ENCODE assay signal across 23 mouse cellular contexts in genomic region chr10:124731219-124731836, GRCm38 (mm10).
DNase-seq lines count a peak whose midpoint lies in the region; ATAC-seq and TF ChIP-seq lines count a peak whose summit lies in the region.
"Had no signal": no experiment of that assay in that cellular context is flagged by ENCODE, and none has a peak within 500 bp of the region (broad histone marks: within the 10 kb centered on the region; RNA-seq: fewer than 3 reads in every experiment).

No protein-coding gene starts in this region.

- WGBS in intestine, embryonic 15.5 days = 65% methylated on average over 7 of the region's 7 CpGs
- 49% methylated on average over 7 of the region's 7 CpGs for WGBS in intestine, postnatal 0 days
- 70% methylated on average over 7 of the region's 7 CpGs for WGBS in intestine, embryonic 16.5 days
- 56% methylated on average over 7 of the region's 7 CpGs for WGBS in liver, embryonic 16.5 days (ENCODE audit: insufficient replicate concordance)
- WGBS in stomach, postnatal 0 days = 56% methylated on average over 7 of the region's 7 CpGs
- WGBS in kidney, adult 2 months = 74% methylated on average over 7 of the region's 7 CpGs

- 0 out of 2 replicates have a peak, but pooled peaks have one; percentile 47 for ATAC-seq in intestine, embryonic 15.5 days
- ATAC-seq in intestine, postnatal 0 days = no peak
- peak; percentile 56; the same call in 1 of the 2 replicates for ATAC-seq in intestine, embryonic 16.5 days
- ATAC-seq in liver, embryonic 16.5 days (ENCODE audit: low read depth) = peak; percentile 51; the same call in 1 of the 2 replicates
- ATAC-seq in stomach, postnatal 0 days (ENCODE audit: low FRiP score, low TSS enrichment) = peak; percentile 45; the same call in 1 of the 2 replicates
- ATAC-seq: activated CD4-positive, CD25-positive, alpha-beta regulatory T cell, adult 4 months; forebrain, embryonic 13.5 days; forebrain, embryonic 16.5 days had no signal

- no peaks in the 10 kb centered on the region for H3K36me3 ChIP-seq in intestine, embryonic 15.5 days
- H3K36me3 ChIP-seq in intestine, postnatal 0 days (ENCODE audit: control insufficient read depth, insufficient read depth) = no peaks in the 10 kb centered on the region
- no peaks in the 10 kb centered on the region for H3K36me3 ChIP-seq in intestine, embryonic 16.5 days (ENCODE audit: control insufficient read depth, insufficient read depth, low read length)
- no peaks in the 10 kb centered on the region for H3K36me3 ChIP-seq in liver, embryonic 16.5 days (ENCODE audit: control insufficient read depth, insufficient read depth)
- no peaks in the 10 kb centered on the region for H3K36me3 ChIP-seq in stomach, postnatal 0 days (ENCODE audit: control insufficient read depth, insufficient read depth, low read length)
- no peaks in the 10 kb centered on the region for H3K36me3 ChIP-seq in kidney, adult 2 months (ENCODE audit: control insufficient read depth, insufficient read depth, low read length)
- H3K36me3 ChIP-seq: forebrain, embryonic 10.5 days; heart, embryonic 10.5 days; heart, embryonic 13.5 days had no signal

- no peak for DNase-seq in stomach, postnatal 0 days (ENCODE audit: low spot score)
- DNase-seq in layer of hippocampus, adult 9-11 months = no peak
- DNase-seq in kidney, adult 2 months = no peak
- DNase-seq: adrenal gland, adult 8-10 months; adrenal gland, postnatal 25 days; cerebellum, adult 18-20 months; cerebellum, adult 9-10 months; cerebellum, postnatal 14 days; gastrocnemius, postnatal 10 days; gastrocnemius, postnatal 36 days; heart, adult 2 months; heart, postnatal 14 days; heart, postnatal 4 days had no signal

- no peak overlapping the region for H3K27ac ChIP-seq in intestine, embryonic 15.5 days
- H3K27ac ChIP-seq in intestine, postnatal 0 days (ENCODE audit: low read depth, low read length) = no peak overlapping the region
- H3K27ac ChIP-seq in intestine, embryonic 16.5 days (ENCODE audit: low read length) = no peak overlapping the region
- H3K27ac ChIP-seq in liver, embryonic 16.5 days (ENCODE audit: low read length) = no peak overlapping the region
- no peak overlapping the region for H3K27ac ChIP-seq in stomach, postnatal 0 days (replicated peaks)
- no peak overlapping the region for H3K27ac ChIP-seq in kidney, adult 2 months (ENCODE audit: insufficient read depth, low read depth, low read length)
- H3K27ac ChIP-seq: forebrain, embryonic 10.5 days; forebrain, embryonic 13.5 days; heart, adult 2 months; heart, embryonic 10.5 days; heart, embryonic 13.5 days had no signal

- no peak for TF ChIP-seq EP300 in stomach, postnatal 0 days (optimal IDR thresholded peaks at IDR 0.05)

- H3K9me3 ChIP-seq in intestine, embryonic 15.5 days = no peaks in the 10 kb centered on the region
- no peaks in the 10 kb centered on the region for H3K9me3 ChIP-seq in intestine, postnatal 0 days (ENCODE audit: control insufficient read depth)
- no peaks in the 10 kb centered on the region for H3K9me3 ChIP-seq in intestine, embryonic 16.5 days (ENCODE audit: control insufficient read depth, low read length)
- no peaks in the 10 kb centered on the region for H3K9me3 ChIP-seq in liver, embryonic 16.5 days (replicated peaks; ENCODE audit: control insufficient read depth, low read length)
- H3K9me3 ChIP-seq in stomach, postnatal 0 days (ENCODE audit: control insufficient read depth, low read length) = no peaks in the 10 kb centered on the region
- H3K9me3 ChIP-seq: forebrain, embryonic 10.5 days; forebrain, embryonic 13.5 days; heart, embryonic 10.5 days; heart, embryonic 13.5 days had no signal

- TF ChIP-seq POLR2A in kidney, adult 2 months (IDR thresholded peaks at IDR 0.05; ENCODE audit: low read depth, low read length) = no peak

- H3K4me3 ChIP-seq in intestine, embryonic 15.5 days (replicated peaks) = no peak overlapping the region
- no peak overlapping the region for H3K4me3 ChIP-seq in intestine, postnatal 0 days (ENCODE audit: low read depth, low read length)
- no peak overlapping the region for H3K4me3 ChIP-seq in intestine, embryonic 16.5 days (ENCODE audit: low read length)
- H3K4me3 ChIP-seq in liver, embryonic 16.5 days (ENCODE audit: low read depth, low read length) = no peak overlapping the region
- H3K4me3 ChIP-seq in stomach, postnatal 0 days (ENCODE audit: low read depth, low read length) = no peak overlapping the region
- H3K4me3 ChIP-seq in kidney, adult 2 months (ENCODE audit: insufficient read depth, low read depth, low read length) = no peak overlapping the region
- H3K4me3 ChIP-seq: forebrain, embryonic 10.5 days; forebrain, embryonic 13.5 days; heart, adult 2 months; heart, embryonic 10.5 days; heart, embryonic 13.5 days had no signal

- H3K4me1 ChIP-seq in intestine, embryonic 15.5 days (replicated peaks) = no peaks in the 10 kb centered on the region
- H3K4me1 ChIP-seq in intestine, postnatal 0 days (replicated peaks; ENCODE audit: control insufficient read depth, insufficient read depth, low read length) = no peaks in the 10 kb centered on the region
- no peaks in the 10 kb centered on the region for H3K4me1 ChIP-seq in intestine, embryonic 16.5 days (ENCODE audit: control insufficient read depth, insufficient read depth, low read length)
- no peaks in the 10 kb centered on the region for H3K4me1 ChIP-seq in liver, embryonic 16.5 days (ENCODE audit: control insufficient read depth, low read depth, low read length)
- H3K4me1 ChIP-seq in stomach, postnatal 0 days (replicated peaks; ENCODE audit: control insufficient read depth, insufficient read depth) = no peaks in the 10 kb centered on the region
- no peaks in the 10 kb centered on the region for H3K4me1 ChIP-seq in kidney, adult 2 months (ENCODE audit: control insufficient read depth, insufficient read depth, low read length)
- H3K4me1 ChIP-seq: forebrain, embryonic 10.5 days; forebrain, embryonic 13.5 days; heart, embryonic 10.5 days; heart, embryonic 13.5 days had no signal

- no peaks in the 10 kb centered on the region for H3K27me3 ChIP-seq in intestine, embryonic 15.5 days (replicated peaks)
- no peaks in the 10 kb centered on the region for H3K27me3 ChIP-seq in intestine, postnatal 0 days (replicated peaks; ENCODE audit: control insufficient read depth, insufficient read depth, low read length)
- H3K27me3 ChIP-seq in intestine, embryonic 16.5 days (replicated peaks; ENCODE audit: control insufficient read depth, insufficient read depth, low read length) = no peaks in the 10 kb centered on the region
- H3K27me3 ChIP-seq in liver, embryonic 16.5 days (ENCODE audit: control insufficient read depth, insufficient read depth, low read depth, low read length) = no peaks in the 10 kb centered on the region
- H3K27me3 ChIP-seq in stomach, postnatal 0 days (ENCODE audit: control insufficient read depth, insufficient read depth, low read length) = no peaks in the 10 kb centered on the region
- H3K27me3 ChIP-seq in kidney, adult 2 months (replicated peaks; ENCODE audit: control insufficient read depth, insufficient read depth, low read length) = no peaks in the 10 kb centered on the region
- H3K27me3 ChIP-seq: forebrain, embryonic 13.5 days; heart, embryonic 13.5 days had no signal

- no peak overlapping the region for H3K9ac ChIP-seq in intestine, embryonic 15.5 days
- no peak overlapping the region for H3K9ac ChIP-seq in intestine, postnatal 0 days (ENCODE audit: low read depth, low read length)
- H3K9ac ChIP-seq in intestine, embryonic 16.5 days (ENCODE audit: low read depth, low read length) = no peak overlapping the region
- no peak overlapping the region for H3K9ac ChIP-seq in liver, embryonic 16.5 days (ENCODE audit: low read depth, low read length)
- H3K9ac ChIP-seq in stomach, postnatal 0 days (ENCODE audit: low read length) = no peak overlapping the region
- H3K9ac ChIP-seq: forebrain, embryonic 13.5 days; heart, embryonic 13.5 days had no signal

- H3K4me2 ChIP-seq in intestine, embryonic 15.5 days (replicated peaks) = no peak overlapping the region
- no peak overlapping the region for H3K4me2 ChIP-seq in intestine, postnatal 0 days (replicated peaks; ENCODE audit: low read depth)
- no peak overlapping the region for H3K4me2 ChIP-seq in intestine, embryonic 16.5 days (ENCODE audit: low read depth, low read length)
- H3K4me2 ChIP-seq in liver, embryonic 16.5 days (ENCODE audit: low read depth, low read length) = no peak overlapping the region
- no peak overlapping the region for H3K4me2 ChIP-seq in stomach, postnatal 0 days (replicated peaks; ENCODE audit: low read depth)
- H3K4me2 ChIP-seq: forebrain, embryonic 13.5 days; heart, embryonic 13.5 days had no signal

- TF ChIP-seq CTCF in intestine, postnatal 0 days (IDR thresholded peaks at IDR 0.05; ENCODE audit: low read depth) = no peak
- TF ChIP-seq CTCF in stomach, postnatal 0 days (IDR thresholded peaks at IDR 0.05; ENCODE audit: low read depth) = no peak
- TF ChIP-seq CTCF in kidney, adult 2 months (conservative IDR thresholded peaks at IDR 0.05; ENCODE audit: insufficient read depth, insufficient read length, low read depth, low read length) = no peak
